Mouse (Mus musculus): ENCODE results near the gene Ganab. TPM values are rescaled to one million over a fixed set of nuclear protein-coding genes. Genes with fewer than 3 reads are reported as not detected.
"Not testable (repeated sequence)": the region's sequence is repeated elsewhere in the genome, so short reads cannot be mapped to it uniquely, and the experiment has no call there.

Ganab gene
- polyA plus RNA-seq, 1 experiment, result 117 TPM

- H3K79me3 ChIP-seq (ENCODE audit: low read depth), result peaks cover 16% of the 10 kb centered on the region
- no peaks in the 10 kb centered on the region for H3K27me3 ChIP-seq (ENCODE audit: control insufficient read depth, insufficient read depth, insufficient read length)
- peak overlapping the region; percentile 18 for H3ac ChIP-seq (ENCODE audit: control insufficient read depth, insufficient read length, low read depth)
- TF ChIP-seq MYOD1 (IDR thresholded peaks at IDR 0.05; ENCODE audit: control insufficient read depth, insufficient read length, low read depth) (no peak), CEBPB (IDR thresholded peaks at IDR 0.05; ENCODE audit: low read depth) (no peak), USF1 (IDR thresholded peaks at IDR 0.05; ENCODE audit: low read depth) (no peak), FOSL1 (IDR thresholded peaks at IDR 0.05; ENCODE audit: insufficient read depth, low read length, poor library complexity, severe bottlenecking) (no peak), MAX (IDR thresholded peaks at IDR 0.05) (no peak), MYOG (IDR thresholded peaks at IDR 0.05; ENCODE audit: control insufficient read depth, extremely low read depth, insufficient read length) (no peak), CTCF (IDR thresholded peaks at IDR 0.05; ENCODE audit: control insufficient read depth, insufficient read depth, insufficient read length) (no peak)
- H3K36me3 ChIP-seq (ENCODE audit: control insufficient read depth, insufficient read depth), result peaks cover 28% of the 10 kb centered on the region
- peak overlapping the region; percentile 76 for H3K4me3 ChIP-seq (ENCODE audit: insufficient read depth, poor library complexity, severe bottlenecking)
- peaks cover 43% of the 10 kb centered on the region for H3K79me2 ChIP-seq (ENCODE audit: control insufficient read depth, insufficient read depth)
These were observed 10.8 kb upstream of the Ganab start for GRCm38 (mm10) chr19:8886916-8887584.

- Histone ChIP-seq H3K79me2 (ENCODE audit: control insufficient read depth, insufficient read depth) (peaks cover 45% of the 10 kb centered on the region), H3K4me3 (ENCODE audit: insufficient read depth, poor library complexity, severe bottlenecking) (peak overlapping the region; percentile 76), H3K36me3 (ENCODE audit: control insufficient read depth, insufficient read depth) (peaks cover 28% of the 10 kb centered on the region), H3K79me3 (ENCODE audit: low read depth) (peaks cover 16% of the 10 kb centered on the region), H3K27me3 (ENCODE audit: control insufficient read depth, insufficient read depth, insufficient read length) (no peaks in the 10 kb centered on the region), H3ac (ENCODE audit: control insufficient read depth, insufficient read length, low read depth) (peak overlapping the region; percentile 80)
- TF ChIP-seq CEBPB (IDR thresholded peaks at IDR 0.05; ENCODE audit: low read depth) (no peak), MAX (IDR thresholded peaks at IDR 0.05) (peak; percentile 40)
These were observed 10.0 kb upstream of the Ganab start for GRCm38 (mm10) chr19:8887585-8888463.

GRCm38 (mm10) chr19:8888511-8889385 is 9.1 kb upstream of the Ganab start, which contains the start of the genes 1810009A15Rik and Gm49416:
Gene 1810009A15Rik (plus strand): TSS chr19:8888853.
Gene Gm49416 (plus strand): TSS chr19:8888926.
- Histone ChIP-seq H3ac (ENCODE audit: control insufficient read depth, insufficient read length, low read depth) (peak within 1 kb of the TSS; percentile 99), H3K27me3 (ENCODE audit: control insufficient read depth, insufficient read depth, insufficient read length) (no peaks in the 10 kb centered on the region), H3K79me2 (ENCODE audit: control insufficient read depth, insufficient read depth) (peaks cover 54% of the 10 kb centered on the region), H3K4me3 (ENCODE audit: insufficient read depth, poor library complexity, severe bottlenecking) (peak within 1 kb of the TSS; percentile 76), H3K79me3 (ENCODE audit: low read depth) (peaks cover 25% of the 10 kb centered on the region), H3K36me3 (ENCODE audit: control insufficient read depth, insufficient read depth) (peaks cover 28% of the 10 kb centered on the region)
- TF ChIP-seq MAX (IDR thresholded peaks at IDR 0.05) (peak; percentile 87), USF1 (IDR thresholded peaks at IDR 0.05; ENCODE audit: low read depth) (no peak)

GRCm38 (mm10) chr19:8892829-8893766 is 4.8 kb upstream of the Ganab start, which contains the start of gene Ints5:
Gene Ints5 (plus strand): TSS chr19:8893005.
- peaks cover 84% of the 10 kb centered on the region for H3K79me2 ChIP-seq (ENCODE audit: control insufficient read depth, insufficient read depth)
- peak within 1 kb of the TSS; percentile 99 for H3ac ChIP-seq (ENCODE audit: control insufficient read depth, insufficient read length, low read depth)
- H3K4me3 ChIP-seq (ENCODE audit: insufficient read depth, poor library complexity, severe bottlenecking), result peak within 1 kb of the TSS; percentile 94
- H3K79me3 ChIP-seq (ENCODE audit: low read depth), result peaks cover 51% of the 10 kb centered on the region
- H3K27me3 ChIP-seq (ENCODE audit: control insufficient read depth, insufficient read depth, insufficient read length), result no peaks in the 10 kb centered on the region
- TF ChIP-seq MYOG (IDR thresholded peaks at IDR 0.05; ENCODE audit: control insufficient read depth, extremely low read depth, insufficient read length), result no peak
- no peak for TF ChIP-seq MYOD1 (IDR thresholded peaks at IDR 0.05; ENCODE audit: control insufficient read depth, insufficient read length, low read depth)
- no peak for TF ChIP-seq FOSL1 (IDR thresholded peaks at IDR 0.05; ENCODE audit: insufficient read depth, low read length, poor library complexity, severe bottlenecking)
- TF ChIP-seq MAX (IDR thresholded peaks at IDR 0.05), result peak; percentile 82
- H3K36me3 ChIP-seq (ENCODE audit: control insufficient read depth, insufficient read depth), result peaks cover 55% of the 10 kb centered on the region

GRCm38 (mm10) chr19:8895397-8895960 is 2.4 kb upstream of the Ganab start:
- H3K27me3 ChIP-seq (ENCODE audit: control insufficient read depth, insufficient read depth, insufficient read length), result no peaks in the 10 kb centered on the region
- H3ac ChIP-seq (ENCODE audit: control insufficient read depth, insufficient read length, low read depth), result no peak overlapping the region
- H3K79me3 ChIP-seq (ENCODE audit: low read depth), result peaks cover 58% of the 10 kb centered on the region

GRCm38 (mm10) chr19:8896231-8896630 is 1.6 kb upstream of the Ganab start:
- Histone ChIP-seq H3K79me3 (ENCODE audit: low read depth) (peaks cover 64% of the 10 kb centered on the region), H3K36me3 (ENCODE audit: control insufficient read depth, insufficient read depth) (peaks cover 51% of the 10 kb centered on the region), H3ac (ENCODE audit: control insufficient read depth, insufficient read length, low read depth) (peak overlapping the region; percentile 1), H3K79me2 (ENCODE audit: control insufficient read depth, insufficient read depth) (peaks cover 85% of the 10 kb centered on the region)
- H3K27me3 ChIP-seq (ENCODE audit: control insufficient read depth, insufficient read depth, insufficient read length); H3K4me3 ChIP-seq (ENCODE audit: insufficient read depth, poor library complexity, severe bottlenecking): not testable (repeated sequence)

More at GRCm38 (mm10) chr19:8895397-8895960, 2.4 kb upstream of the Ganab start:
- TF ChIP-seq MYOD1 (IDR thresholded peaks at IDR 0.05; ENCODE audit: control insufficient read depth, insufficient read length, low read depth) (no peak), MYOG (IDR thresholded peaks at IDR 0.05; ENCODE audit: control insufficient read depth, extremely low read depth, insufficient read length) (no peak), CTCF (IDR thresholded peaks at IDR 0.05; ENCODE audit: control insufficient read depth, insufficient read depth, insufficient read length) (no peak), USF1 (IDR thresholded peaks at IDR 0.05; ENCODE audit: low read depth) (no peak), MAX (IDR thresholded peaks at IDR 0.05) (no peak), FOSL1 (IDR thresholded peaks at IDR 0.05; ENCODE audit: insufficient read depth, low read length, poor library complexity, severe bottlenecking) (no peak), CEBPB (IDR thresholded peaks at IDR 0.05; ENCODE audit: low read depth) (no peak)
- peaks cover 52% of the 10 kb centered on the region for H3K36me3 ChIP-seq (ENCODE audit: control insufficient read depth, insufficient read depth)
- H3K4me3 ChIP-seq (ENCODE audit: insufficient read depth, poor library complexity, severe bottlenecking), result no peak overlapping the region
- peaks cover 85% of the 10 kb centered on the region for H3K79me2 ChIP-seq (ENCODE audit: control insufficient read depth, insufficient read depth)

GRCm38 (mm10) chr19:8897211-8897864 is 533 bp upstream of the Ganab start:
- Histone ChIP-seq H3ac (ENCODE audit: control insufficient read depth, insufficient read length, low read depth) (peak overlapping the region; percentile 44), H3K36me3 (ENCODE audit: control insufficient read depth, insufficient read depth) (peaks cover 49% of the 10 kb centered on the region), H3K4me3 (ENCODE audit: insufficient read depth, poor library complexity, severe bottlenecking) (peak overlapping the region; percentile 100), H3K79me2 (ENCODE audit: control insufficient read depth, insufficient read depth) (peaks cover 93% of the 10 kb centered on the region), H3K79me3 (ENCODE audit: low read depth) (peaks cover 73% of the 10 kb centered on the region)
- H3K27me3 ChIP-seq (ENCODE audit: control insufficient read depth, insufficient read depth, insufficient read length), result not testable (repeated sequence)
